Mouse (Mus musculus) hindbrain, embryonic 10.5 days (tissue): ENCODE results near the gene Eif2ak2. TPM values are rescaled to one million over a fixed set of nuclear protein-coding genes. Genes with fewer than 3 reads are reported as not detected.

ENCODE experiments used
- DNase-seq: peaks from one replicate; pipeline ENCODE4 v3.0.0-alpha.2; 2017; ENCODE audit warnings: low spot score
- H3K27ac ChIP-seq: fragments of 300-500 bp; sonication (generic); 2 replicates; pipeline ENCODE4 v1.5.1; 2016; ENCODE audit warnings: mild to moderate bottlenecking, moderate library complexity
- H3K27me3 ChIP-seq: fragments of 300-500 bp; sonication (generic); 2 replicates; pipeline ENCODE4 v1.6.1; 2016; ENCODE audit warnings: mild to moderate bottlenecking; ENCODE audit not compliant: poor library complexity, insufficient read depth, severe bottlenecking
- H3K36me3 ChIP-seq: fragments of 300-500 bp; sonication (generic); 2 replicates; pipeline ENCODE4 v1.6.1; 2016; ENCODE audit warnings: mild to moderate bottlenecking, moderate library complexity
- H3K4me1 ChIP-seq: fragments of 300-500 bp; sonication (generic); replicated peaks from 2 replicates; pipeline ENCODE4 v1.6.1; 2016; ENCODE audit warnings: mild to moderate bottlenecking
- H3K4me3 ChIP-seq: fragments of 300-500 bp; sonication (generic); 2 replicates; pipeline ENCODE4 v1.5.1; 2016; ENCODE audit warnings: mild to moderate bottlenecking, moderate library complexity
- H3K9me3 ChIP-seq: fragments of 300-500 bp; sonication (generic); 2 replicates; pipeline ENCODE4 v1.6.1; 2016; ENCODE audit warnings: mild to moderate bottlenecking, moderate library complexity
- WGBS: fragments of 180-500 bp; shearing (Covaris S2); methylation state at CpG from one replicate; pipeline ENCODE4 v1.1.7; 2016; 5-methylcytosine and 5-hydroxymethylcytosine counted together
- polyA plus RNA-seq: library from polyadenylated mRNA; unstranded; fragments of >200 nt; fragmentation: Nextera tagmentation; extraction: Ambion mirVana; gene quantifications from 2 replicates; pipeline ENCODE4 v1.2.1, GENCODE M21; 2016

The Eif2ak2 gene
- polyA plus RNA-seq, 1 experiment from 2014 or later: 4.9 TPM

GRCm38 (mm10) chr17:78889184-78889583 lies 6.8 kb upstream of the Eif2ak2 start:
- Histone ChIP-seq H3K27ac (no peak overlapping the region), H3K36me3 (no peaks in the 10 kb centered on the region), H3K4me1 (no peaks in the 10 kb centered on the region), H3K9me3 (peaks cover 4% of the 10 kb centered on the region; the same call in 1 of the 2 replicates), H3K27me3 (no peaks in the 10 kb centered on the region), H3K4me3 (no peak overlapping the region)
- no peak for DNase-seq
- WGBS: 62% methylated on average over 3 of the region's 3 CpGs

GRCm38 (mm10) chr17:78888554-78888953 lies 6.2 kb upstream of the Eif2ak2 start:
- H3K4me1 ChIP-seq: no peaks in the 10 kb centered on the region
- H3K36me3 ChIP-seq: no peaks in the 10 kb centered on the region
- no peak overlapping the region for H3K4me3 ChIP-seq
- H3K9me3 ChIP-seq: peaks cover 4% of the 10 kb centered on the region; the same call in 1 of the 2 replicates
- WGBS: 88% methylated on average over 4 of the region's 4 CpGs
- no peak overlapping the region for H3K27ac ChIP-seq
- no peaks in the 10 kb centered on the region for H3K27me3 ChIP-seq
- DNase-seq: no peak

DNA sequence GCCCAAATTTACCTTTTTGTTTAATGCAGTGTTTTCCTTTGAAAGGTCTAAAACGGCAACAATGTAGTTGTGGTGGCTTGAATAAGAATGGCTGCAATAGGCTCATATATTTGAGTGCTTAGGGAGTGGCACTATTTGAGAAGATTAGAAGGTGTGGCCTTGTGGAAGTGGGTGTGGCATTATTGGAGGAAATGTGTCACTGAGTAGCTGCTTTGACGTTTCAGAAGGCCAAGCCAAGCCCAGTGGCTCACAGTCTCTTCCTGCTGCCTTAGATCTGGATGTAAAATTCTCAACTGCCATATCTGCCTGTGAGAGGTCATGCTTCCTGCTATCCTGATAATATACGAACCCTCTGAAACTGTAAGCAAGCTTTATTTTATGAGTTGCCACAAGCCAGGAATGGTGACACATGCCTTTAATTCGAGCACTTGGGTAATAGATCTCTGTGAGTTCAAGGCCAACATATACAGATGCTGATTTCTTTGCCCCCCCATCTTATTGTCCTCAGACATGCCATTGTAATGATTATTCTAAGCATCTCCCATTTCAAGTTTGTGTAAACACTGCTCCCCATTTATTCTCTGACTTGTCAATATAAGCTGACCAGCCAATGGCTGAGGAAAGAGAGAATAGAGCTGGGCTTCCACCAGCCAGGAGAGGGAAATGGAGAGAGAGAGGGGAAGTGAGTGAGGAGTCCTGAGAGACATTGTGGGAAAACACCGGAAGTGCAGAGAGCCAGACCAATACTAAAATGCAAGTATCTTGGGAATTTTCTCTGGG lies 3.1 kb upstream of the Eif2ak2 start:
- Histone ChIP-seq H3K36me3 (no peaks in the 10 kb centered on the region), H3K27me3 (no peaks in the 10 kb centered on the region), H3K9me3 (peaks cover 4% of the 10 kb centered on the region; the same call in 1 of the 2 replicates), H3K4me1 (peaks cover 20% of the 10 kb centered on the region), H3K27ac (no peak overlapping the region), H3K4me3 (no peak overlapping the region)
- 88% methylated on average over 5 of the region's 5 CpGs for WGBS
- DNase-seq: no peak

DNA sequence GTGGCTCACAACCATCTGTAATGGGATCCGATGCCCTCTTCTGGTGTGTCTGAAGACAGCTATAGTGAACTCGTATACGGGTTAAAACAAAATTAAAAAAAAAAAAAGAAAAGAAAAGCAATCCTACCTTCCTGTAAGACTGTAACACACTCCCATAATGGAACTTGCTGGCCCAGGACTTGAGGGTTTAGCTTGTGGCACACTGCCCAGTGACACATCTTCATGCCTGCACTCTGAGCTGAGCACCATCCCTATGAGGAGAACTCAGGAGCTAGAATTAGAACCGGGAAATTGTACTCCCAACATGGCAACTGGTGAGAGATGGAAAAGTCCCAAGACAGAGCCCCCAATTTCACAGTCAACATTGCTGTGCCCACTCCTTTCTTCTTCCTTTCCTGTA lies 918 bp upstream of the Eif2ak2 start:
- peaks cover 20% of the 10 kb centered on the region for H3K4me1 ChIP-seq
- 96% methylated on average over 4 of the region's 4 CpGs for WGBS
- no peaks in the 10 kb centered on the region for H3K27me3 ChIP-seq

DNA sequence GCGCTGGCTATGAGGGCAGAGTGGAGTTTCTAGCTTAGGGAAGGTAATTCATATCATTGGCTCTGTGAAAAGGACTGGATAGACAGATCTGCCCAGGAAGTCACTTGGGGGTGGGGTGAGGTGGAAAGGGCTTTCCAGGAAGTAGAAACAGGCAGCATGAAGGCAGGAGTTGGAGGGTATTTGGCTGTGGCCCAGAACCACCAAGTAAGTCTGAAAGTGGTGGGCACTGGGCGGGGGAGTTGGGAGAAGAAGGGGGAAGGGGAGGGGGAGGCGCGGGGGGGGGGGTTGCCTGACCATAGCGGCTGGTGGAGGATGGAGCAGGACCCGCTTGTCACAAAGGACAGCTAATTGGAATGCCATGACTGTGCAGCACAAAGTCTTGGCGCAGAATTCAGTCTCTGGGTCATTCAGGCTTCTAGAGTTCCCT lies 482 bp downstream of the Eif2ak2 start:
- WGBS: 12% methylated on average over 7 of the region's 7 CpGs
- peak overlapping the region; percentile 86 for H3K27ac ChIP-seq
- H3K4me3 ChIP-seq: peak overlapping the region; percentile 65
- peaks cover 4% of the 10 kb centered on the region; the same call in 1 of the 2 replicates for H3K9me3 ChIP-seq
- DNase-seq: no peak
- peaks cover 20% of the 10 kb centered on the region for H3K4me1 ChIP-seq
- H3K36me3 ChIP-seq: 0 out of 2 replicates have a peak, but pooled peaks cover 5% of the 10 kb centered on the region
- no peaks in the 10 kb centered on the region for H3K27me3 ChIP-seq

More for the DNA sequence above, 918 bp upstream of the Eif2ak2 start:
- Histone ChIP-seq H3K36me3 (no peaks in the 10 kb centered on the region), H3K27ac (no peak overlapping the region), H3K4me3 (no peak overlapping the region), H3K9me3 (peaks cover 4% of the 10 kb centered on the region; the same call in 1 of the 2 replicates)
- DNase-seq: no peak

DNA sequence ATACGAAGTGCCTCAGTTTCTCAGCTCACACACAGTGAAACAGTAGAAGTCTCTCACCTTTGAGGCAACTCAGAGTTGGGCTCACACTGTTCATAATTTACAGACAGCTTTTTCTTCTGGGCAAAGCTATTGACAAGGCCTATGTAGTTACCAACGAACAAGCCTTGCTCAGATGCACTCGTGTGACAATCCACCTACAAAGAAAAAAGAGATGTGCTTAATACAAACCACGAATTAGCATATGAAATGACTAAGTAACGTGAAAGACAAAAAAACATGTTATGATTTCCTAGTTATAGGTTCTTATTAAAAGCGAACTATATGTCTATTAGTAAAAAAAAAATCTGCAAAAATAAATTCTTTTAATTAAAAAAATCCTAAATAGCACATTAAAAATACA lies 8.5 kb downstream of the Eif2ak2 start:
- no peaks in the 10 kb centered on the region for H3K9me3 ChIP-seq
- no peaks in the 10 kb centered on the region for H3K4me1 ChIP-seq
- H3K4me3 ChIP-seq: no peak overlapping the region
- peaks cover 14% of the 10 kb centered on the region; the same call in 1 of the 2 replicates for H3K36me3 ChIP-seq
- no peak overlapping the region for H3K27ac ChIP-seq
- DNase-seq: no peak
- 88% methylated on average over 6 of the region's 6 CpGs for WGBS
- no peaks in the 10 kb centered on the region for H3K27me3 ChIP-seq

DNA sequence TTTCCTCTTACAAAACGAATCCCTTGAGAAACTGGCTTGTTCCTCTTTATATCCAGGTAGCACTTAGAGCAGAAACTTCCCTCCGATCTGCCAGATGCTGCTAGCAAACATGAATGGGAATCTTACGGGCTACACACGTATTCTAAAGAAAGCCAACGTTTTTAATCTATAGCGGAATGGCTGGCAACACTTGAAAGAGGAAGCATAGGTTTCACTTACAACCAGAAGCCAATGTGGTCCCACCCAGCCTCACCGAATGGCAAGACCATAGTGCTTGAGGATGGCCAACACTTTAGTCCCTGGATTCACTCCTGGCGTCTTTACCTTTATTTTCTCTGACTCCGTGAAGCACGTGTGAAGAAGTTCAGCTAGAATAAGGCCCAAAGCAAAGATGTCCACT lies 26.1 kb downstream of the Eif2ak2 start:
- WGBS: 90% methylated on average over 10 of the region's 10 CpGs
- Histone ChIP-seq H3K27ac (no peak overlapping the region), H3K4me1 (no peaks in the 10 kb centered on the region), H3K27me3 (no peaks in the 10 kb centered on the region), H3K4me3 (no peak overlapping the region), H3K9me3 (no peaks in the 10 kb centered on the region), H3K36me3 (peaks cover 36% of the 10 kb centered on the region)
- DNase-seq: no peak

DNA sequence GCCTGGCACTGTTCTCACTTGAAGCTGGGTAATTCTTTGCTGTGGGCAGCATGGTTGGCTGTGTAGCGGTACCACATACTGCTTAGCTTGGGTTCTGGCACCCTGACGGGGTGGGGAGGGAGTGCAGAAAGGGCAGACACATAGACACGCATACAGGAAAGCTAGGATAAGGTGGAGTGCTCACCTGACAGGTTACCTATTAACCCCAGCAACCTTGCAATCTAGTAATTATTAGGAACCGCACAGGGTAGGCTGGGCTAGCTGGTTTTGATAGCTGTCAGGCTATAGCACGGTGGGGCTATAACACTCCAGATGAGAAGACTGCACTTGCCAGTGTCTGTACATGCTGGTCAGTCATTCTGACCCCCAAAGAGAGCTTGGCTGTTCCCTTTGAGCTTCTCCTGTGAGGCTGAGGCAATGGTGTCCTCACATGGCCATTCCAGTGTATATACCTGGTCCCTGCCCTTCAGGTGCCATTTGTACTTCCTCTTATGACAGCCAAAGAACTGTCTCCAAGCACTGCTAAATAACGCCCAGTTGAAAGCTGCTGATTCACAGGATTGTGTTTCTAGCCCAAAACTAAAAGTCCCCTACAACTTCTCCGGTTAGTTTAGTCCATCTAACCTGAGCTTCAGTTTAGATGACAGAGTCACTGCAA lies 40.0 kb downstream of the Eif2ak2 start:
- peaks cover 89% of the 10 kb centered on the region for H3K36me3 ChIP-seq
- WGBS: 92% methylated on average over 7 of the region's 7 CpGs

GRCm38 (mm10) chr17:78836056-78836455 lies 46.3 kb downstream of the Eif2ak2 start:
- peak overlapping the region; percentile 88 for H3K27ac ChIP-seq
- peaks cover 28% of the 10 kb centered on the region for H3K36me3 ChIP-seq
- no peaks in the 10 kb centered on the region for H3K9me3 ChIP-seq
- H3K4me3 ChIP-seq: peak overlapping the region; percentile 69
- H3K27me3 ChIP-seq: no peaks in the 10 kb centered on the region
- peaks cover 14% of the 10 kb centered on the region for H3K4me1 ChIP-seq
- WGBS: 39% methylated on average over 2 of the region's 2 CpGs
- DNase-seq: no peak

More for the DNA sequence above, 40.0 kb downstream of the Eif2ak2 start:
- H3K27ac ChIP-seq: no peak overlapping the region
- no peaks in the 10 kb centered on the region for H3K9me3 ChIP-seq
- no peak overlapping the region for H3K4me3 ChIP-seq
- no peaks in the 10 kb centered on the region for H3K4me1 ChIP-seq
- H3K27me3 ChIP-seq: no peaks in the 10 kb centered on the region
- DNase-seq: no peak

DNA sequence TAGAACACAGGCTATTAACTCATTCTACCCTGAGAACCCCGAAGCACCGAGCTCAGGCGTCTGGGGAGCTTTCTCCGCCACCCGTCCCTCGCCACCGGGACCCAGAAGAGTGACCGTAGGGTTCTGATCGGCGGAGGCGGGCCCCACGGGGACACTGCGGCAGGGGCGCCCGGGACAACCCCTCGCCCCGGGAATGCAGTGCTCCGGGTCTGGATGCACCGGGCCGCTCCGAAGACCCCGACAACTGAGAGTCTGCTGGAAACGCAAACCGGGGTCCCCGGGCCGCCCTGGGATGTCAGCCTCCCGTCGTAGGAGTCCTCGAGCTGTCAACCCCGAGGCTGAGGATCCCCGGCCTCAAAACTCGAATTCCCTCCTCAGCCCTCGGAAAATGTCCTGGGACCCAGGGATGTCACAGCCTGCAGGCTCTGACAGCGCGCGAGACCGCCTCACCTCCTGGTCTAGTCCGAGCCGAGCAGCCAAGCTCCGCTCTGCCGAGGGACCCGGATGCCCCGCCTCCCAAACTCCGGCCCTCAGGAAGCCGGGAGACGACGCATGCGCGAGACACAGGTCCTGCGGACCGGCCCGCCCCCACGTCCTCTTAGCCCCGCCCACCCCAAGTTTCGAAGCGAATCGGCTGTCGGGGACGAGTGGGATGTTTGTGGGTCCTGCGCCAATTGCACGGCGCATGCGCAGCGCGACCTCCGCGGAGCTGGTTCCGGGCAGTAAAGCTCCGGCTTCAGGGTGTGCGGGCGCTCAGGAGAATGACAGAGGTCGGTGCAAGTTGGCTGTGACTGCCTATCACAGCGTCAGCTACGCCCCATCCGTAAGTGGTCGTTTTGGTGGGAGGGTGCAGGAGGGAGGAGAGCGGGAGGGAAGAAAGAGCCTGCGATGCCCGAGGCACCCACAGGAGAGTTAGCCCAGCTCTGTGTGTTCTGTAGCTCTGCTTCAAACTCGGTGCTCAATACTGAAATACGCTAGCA lies 47.2 kb downstream of the Eif2ak2 start, which contains the start of the genes Heatr5b and Gpatch11:
Heatr5b (minus strand) TSS at position 509 of the 980 bp plus-strand sequence.
Gpatch11 (plus strand) TSS at position 712 of the 980 bp plus-strand sequence.
- under 1% methylated on average over 81 of the region's 81 CpGs for WGBS
- H3K36me3 ChIP-seq: peaks cover 30% of the 10 kb centered on the region

DNA sequence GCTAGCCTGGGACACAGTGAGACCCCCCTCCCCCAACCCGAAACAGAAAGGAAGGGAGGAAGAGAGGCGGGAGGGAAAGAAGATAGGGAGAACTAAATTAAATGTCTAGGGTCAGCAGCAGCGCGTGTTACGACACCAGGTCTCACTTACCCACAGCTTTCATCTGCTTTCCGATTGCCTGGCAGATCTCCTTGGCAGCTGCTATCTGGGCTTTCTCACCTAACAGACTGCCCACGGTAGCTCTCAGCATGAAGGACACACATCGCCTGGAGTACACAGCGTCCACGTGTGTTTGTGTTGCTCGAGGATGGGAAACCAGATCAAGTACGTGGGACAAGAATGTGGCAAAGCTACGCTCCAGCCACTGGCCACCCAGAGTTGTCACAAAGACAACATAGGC lies 58.0 kb downstream of the Eif2ak2 start:
- Histone ChIP-seq H3K4me1 (no peaks in the 10 kb centered on the region), H3K9me3 (no peaks in the 10 kb centered on the region), H3K4me3 (no peak overlapping the region), H3K27ac (no peak overlapping the region), H3K27me3 (no peaks in the 10 kb centered on the region), H3K36me3 (peaks cover 80% of the 10 kb centered on the region)
- 92% methylated on average over 13 of the region's 13 CpGs for WGBS
- no peak for DNase-seq

More for the DNA sequence above, 47.2 kb downstream of the Eif2ak2 start, which contains the start of the genes Heatr5b and Gpatch11:
- Histone ChIP-seq H3K4me1 (peaks cover 14% of the 10 kb centered on the region), H3K9me3 (no peaks in the 10 kb centered on the region), H3K27ac (peak within 1 kb of the TSS; percentile 88), H3K4me3 (peak within 1 kb of the TSS; percentile 69), H3K27me3 (no peaks in the 10 kb centered on the region)
- DNase-seq: peak; percentile 100

- Histone ChIP-seq H3K36me3 (peaks cover 56% of the 10 kb centered on the region), H3K4me1 (no peaks in the 10 kb centered on the region), H3K4me3 (no peak overlapping the region), H3K27ac (no peak overlapping the region), H3K9me3 (no peaks in the 10 kb centered on the region), H3K27me3 (no peaks in the 10 kb centered on the region)
- no peak for DNase-seq
- WGBS: 93% methylated on average over 3 of the region's 3 CpGs
These were observed 72.8 kb downstream of the Eif2ak2 start for GRCm38 (mm10) chr17:78809582-78809981.
